Mouse (Mus musculus): ENCODE results near the gene D17Wsu92e. TPM values are rescaled to one million over a fixed set of nuclear protein-coding genes. Genes with fewer than 3 reads are reported as not detected.

The D17Wsu92e gene
- polyA plus RNA-seq, 1 experiment from 2014 or later, result 11.1 TPM

- H3K27me3 ChIP-seq (ENCODE audit: control insufficient read depth, insufficient read depth, low read length), result no peaks in the 10 kb centered on the region
- WGBS, result 95% methylated on average over 9 of the region's 9 CpGs
- no peak overlapping the region for H3K27ac ChIP-seq
- H3K9me3 ChIP-seq (ENCODE audit: control insufficient read depth, low read length), result no peaks in the 10 kb centered on the region
- DNase-seq (ENCODE audit: low spot score) (no peak), ATAC-seq (ENCODE audit: low FRiP score) (no peak)
- H3K36me3 ChIP-seq (replicated peaks; ENCODE audit: control insufficient read depth, insufficient read depth), result peaks cover 26% of the 10 kb centered on the region
- no peak overlapping the region for H3K4me2 ChIP-seq (replicated peaks)
- no peaks in the 10 kb centered on the region for H3K4me1 ChIP-seq (replicated peaks; ENCODE audit: control insufficient read depth, insufficient read depth, low read length)
- no peak overlapping the region for H3K4me3 ChIP-seq (replicated peaks; ENCODE audit: low read length)
- no peak overlapping the region for H3K9ac ChIP-seq
These were observed 41.6 kb downstream of the D17Wsu92e start for GRCm38 (mm10) chr17:27778671-27779355.

GRCm38 (mm10) chr17:27777823-27778222, 42.6 kb downstream of the D17Wsu92e start:
- H3K4me1 ChIP-seq (replicated peaks; ENCODE audit: control insufficient read depth, insufficient read depth, low read length), result no peaks in the 10 kb centered on the region
- DNase-seq (ENCODE audit: low spot score), result no peak
- H3K9me3 ChIP-seq (ENCODE audit: control insufficient read depth, low read length), result no peaks in the 10 kb centered on the region
- H3K4me3 ChIP-seq (replicated peaks; ENCODE audit: low read length), result no peak overlapping the region
- no peak overlapping the region for H3K9ac ChIP-seq
- no peaks in the 10 kb centered on the region for H3K27me3 ChIP-seq (ENCODE audit: control insufficient read depth, insufficient read depth, low read length)
- H3K27ac ChIP-seq, result no peak overlapping the region
- H3K4me2 ChIP-seq (replicated peaks), result no peak overlapping the region
- ATAC-seq (ENCODE audit: low FRiP score), result no peak
- 84% methylated on average over 6 of the region's 6 CpGs for WGBS
- H3K36me3 ChIP-seq (replicated peaks; ENCODE audit: control insufficient read depth, insufficient read depth), result peaks cover 18% of the 10 kb centered on the region; the same call in 1 of the 2 replicates

- Histone ChIP-seq H3K4me3 (replicated peaks; ENCODE audit: low read length) (no peak overlapping the region), H3K36me3 (replicated peaks; ENCODE audit: control insufficient read depth, insufficient read depth) (peaks cover 14% of the 10 kb centered on the region; the same call in 1 of the 2 replicates), H3K4me2 (replicated peaks) (no peak overlapping the region), H3K4me1 (replicated peaks; ENCODE audit: control insufficient read depth, insufficient read depth, low read length) (no peaks in the 10 kb centered on the region), H3K9me3 (ENCODE audit: control insufficient read depth, low read length) (no peaks in the 10 kb centered on the region), H3K27ac (no peak overlapping the region), H3K27me3 (ENCODE audit: control insufficient read depth, insufficient read depth, low read length) (no peaks in the 10 kb centered on the region), H3K9ac (no peak overlapping the region)
- ATAC-seq (ENCODE audit: low FRiP score) (no peak), DNase-seq (ENCODE audit: low spot score) (no peak)
- WGBS, result 88% methylated on average over 3 of the region's 3 CpGs
These were observed 46.2 kb downstream of the D17Wsu92e start for GRCm38 (mm10) chr17:27774198-27774597.

- Histone ChIP-seq H3K36me3 (replicated peaks; ENCODE audit: control insufficient read depth, insufficient read depth) (peaks cover 15% of the 10 kb centered on the region; the same call in 1 of the 2 replicates), H3K27me3 (ENCODE audit: control insufficient read depth, insufficient read depth, low read length) (no peaks in the 10 kb centered on the region), H3K9me3 (ENCODE audit: control insufficient read depth, low read length) (no peaks in the 10 kb centered on the region), H3K4me1 (replicated peaks; ENCODE audit: control insufficient read depth, insufficient read depth, low read length) (no peaks in the 10 kb centered on the region), H3K4me3 (replicated peaks; ENCODE audit: low read length) (no peak overlapping the region), H3K27ac (no peak overlapping the region), H3K4me2 (replicated peaks) (no peak overlapping the region), H3K9ac (no peak overlapping the region)
- WGBS, result 92% methylated on average over 6 of the region's 6 CpGs
- no peak for DNase-seq (ENCODE audit: low spot score)
- ATAC-seq (ENCODE audit: low FRiP score), result no peak
These were observed 48.8 kb downstream of the D17Wsu92e start for GRCm38 (mm10) chr17:27771616-27772015.

GRCm38 (mm10) chr17:27768817-27769542, 51.5 kb downstream of the D17Wsu92e start:
- DNase-seq (ENCODE audit: low spot score) (peak; percentile 86), ATAC-seq (ENCODE audit: low FRiP score) (0 out of 2 replicates have a peak, but pooled peaks have one; percentile 66)
- 62% methylated on average over 8 of the region's 8 CpGs for WGBS
- Histone ChIP-seq H3K4me1 (replicated peaks; ENCODE audit: control insufficient read depth, insufficient read depth, low read length) (no peaks in the 10 kb centered on the region), H3K27me3 (ENCODE audit: control insufficient read depth, insufficient read depth, low read length) (no peaks in the 10 kb centered on the region), H3K4me2 (replicated peaks) (no peak overlapping the region), H3K9ac (no peak overlapping the region), H3K36me3 (replicated peaks; ENCODE audit: control insufficient read depth, insufficient read depth) (peaks cover 28% of the 10 kb centered on the region), H3K4me3 (replicated peaks; ENCODE audit: low read length) (no peak overlapping the region), H3K27ac (no peak overlapping the region), H3K9me3 (ENCODE audit: control insufficient read depth, low read length) (no peaks in the 10 kb centered on the region)

- ATAC-seq (ENCODE audit: low FRiP score), result no peak
- DNase-seq (ENCODE audit: low spot score), result no peak
These were observed 52.9 kb downstream of the D17Wsu92e start for GRCm38 (mm10) chr17:27767543-27767942.

GRCm38 (mm10) chr17:27767120-27767519, 53.3 kb downstream of the D17Wsu92e start:
- ATAC-seq (ENCODE audit: low FRiP score) (no peak), DNase-seq (ENCODE audit: low spot score) (no peak)
- Histone ChIP-seq H3K36me3 (replicated peaks; ENCODE audit: control insufficient read depth, insufficient read depth) (peaks cover 27% of the 10 kb centered on the region), H3K27me3 (ENCODE audit: control insufficient read depth, insufficient read depth, low read length) (no peaks in the 10 kb centered on the region), H3K4me3 (replicated peaks; ENCODE audit: low read length) (no peak overlapping the region), H3K4me1 (replicated peaks; ENCODE audit: control insufficient read depth, insufficient read depth, low read length) (0 out of 2 replicates have a peak, but pooled peaks cover under 1% of the 10 kb centered on the region), H3K9me3 (ENCODE audit: control insufficient read depth, low read length) (no peaks in the 10 kb centered on the region), H3K27ac (no peak overlapping the region), H3K9ac (no peak overlapping the region), H3K4me2 (replicated peaks) (no peak overlapping the region)
- WGBS, result 80% methylated on average over 5 of the region's 5 CpGs

More at GRCm38 (mm10) chr17:27767543-27767942, 52.9 kb downstream of the D17Wsu92e start:
- Histone ChIP-seq H3K4me3 (replicated peaks; ENCODE audit: low read length) (no peak overlapping the region), H3K9ac (no peak overlapping the region), H3K36me3 (replicated peaks; ENCODE audit: control insufficient read depth, insufficient read depth) (peaks cover 27% of the 10 kb centered on the region), H3K27ac (no peak overlapping the region), H3K4me1 (replicated peaks; ENCODE audit: control insufficient read depth, insufficient read depth, low read length) (no peaks in the 10 kb centered on the region), H3K27me3 (ENCODE audit: control insufficient read depth, insufficient read depth, low read length) (no peaks in the 10 kb centered on the region), H3K9me3 (ENCODE audit: control insufficient read depth, low read length) (no peaks in the 10 kb centered on the region), H3K4me2 (replicated peaks) (no peak overlapping the region)
- 78% methylated on average over 12 of the region's 12 CpGs for WGBS

- ATAC-seq (ENCODE audit: low FRiP score) (no peak), DNase-seq (ENCODE audit: low spot score) (no peak)
- Histone ChIP-seq H3K27ac (no peak overlapping the region), H3K9me3 (ENCODE audit: control insufficient read depth, low read length) (no peaks in the 10 kb centered on the region), H3K9ac (no peak overlapping the region), H3K4me2 (replicated peaks) (no peak overlapping the region), H3K4me3 (replicated peaks; ENCODE audit: low read length) (no peak overlapping the region), H3K4me1 (replicated peaks; ENCODE audit: control insufficient read depth, insufficient read depth, low read length) (peaks cover 7% of the 10 kb centered on the region; the same call in 1 of the 2 replicates), H3K27me3 (ENCODE audit: control insufficient read depth, insufficient read depth, low read length) (no peaks in the 10 kb centered on the region), H3K36me3 (replicated peaks; ENCODE audit: control insufficient read depth, insufficient read depth) (peaks cover 27% of the 10 kb centered on the region)
- WGBS, result 97% methylated on average over 6 of the region's 6 CpGs
These were observed 55.4 kb downstream of the D17Wsu92e start for GRCm38 (mm10) chr17:27765066-27765465.

GRCm38 (mm10) chr17:27764453-27764852, 56.0 kb downstream of the D17Wsu92e start:
- Histone ChIP-seq H3K27ac (no peak overlapping the region), H3K4me3 (replicated peaks; ENCODE audit: low read length) (no peak overlapping the region), H3K36me3 (replicated peaks; ENCODE audit: control insufficient read depth, insufficient read depth) (peaks cover 27% of the 10 kb centered on the region), H3K9ac (no peak overlapping the region), H3K9me3 (ENCODE audit: control insufficient read depth, low read length) (no peaks in the 10 kb centered on the region), H3K27me3 (ENCODE audit: control insufficient read depth, insufficient read depth, low read length) (no peaks in the 10 kb centered on the region), H3K4me1 (replicated peaks; ENCODE audit: control insufficient read depth, insufficient read depth, low read length) (peaks cover 7% of the 10 kb centered on the region; the same call in 1 of the 2 replicates), H3K4me2 (replicated peaks) (no peak overlapping the region)
- 88% methylated on average over 2 of the region's 2 CpGs for WGBS
- DNase-seq (ENCODE audit: low spot score) (no peak), ATAC-seq (ENCODE audit: low FRiP score) (no peak)

All from hindbrain, embryonic 14.5 days (tissue).